Mouse (Mus musculus): ENCODE measurements around the gene Zfp141.

- TF ChIP-seq POLR2A (IDR thresholded peaks at IDR 0.05; ENCODE audit: borderline replicate concordance, extremely low read depth, insufficient read depth, insufficient read length, poor library complexity, severe bottlenecking) (no peak), CTCF (IDR thresholded peaks at IDR 0.05; ENCODE audit: borderline replicate concordance, extremely low read depth, insufficient read depth, insufficient read length) (no peak)
Observed at GRCm38 (mm10) chr7:42447352-42447751, 58.2 kb downstream of the Zfp141 start.

All from brain, embryonic 14.5 days (tissue).